Mouse (Mus musculus) bone marrow macrophage, adult 2 months (primary cell): Measurements from ENCODE around the gene Hs1bp3.

Experiments
- CTCF ChIP-seq: IDR thresholded peaks from 2 replicates; pipeline ENCODE4 v1.5.1; 2012; ENCODE audit warnings: low read depth, mild to moderate bottlenecking, low read length, moderate library complexity
- POLR2A ChIP-seq: IDR thresholded peaks from 2 replicates; pipeline ENCODE4 v1.6.1; 2012; ENCODE audit warnings: mild to moderate bottlenecking, low read depth, low read length, borderline replicate concordance

- TF ChIP-seq CTCF (no peak), POLR2A (no peak)
These were observed 67.7 kb downstream of the Hs1bp3 start for GRCm38 (mm10) chr12:8380944-8381343.
